Mouse (Mus musculus) bone marrow macrophage, adult 2 months (primary cell): ENCODE measurements around the gene Dok3.

Experiments
- CTCF ChIP-seq: IDR thresholded peaks from 2 replicates; pipeline ENCODE4 v1.5.1; 2012; ENCODE audit warnings: low read depth, mild to moderate bottlenecking, low read length, moderate library complexity
- POLR2A ChIP-seq: IDR thresholded peaks from 2 replicates; pipeline ENCODE4 v1.6.1; 2012; ENCODE audit warnings: mild to moderate bottlenecking, low read depth, low read length, borderline replicate concordance

DNA sequence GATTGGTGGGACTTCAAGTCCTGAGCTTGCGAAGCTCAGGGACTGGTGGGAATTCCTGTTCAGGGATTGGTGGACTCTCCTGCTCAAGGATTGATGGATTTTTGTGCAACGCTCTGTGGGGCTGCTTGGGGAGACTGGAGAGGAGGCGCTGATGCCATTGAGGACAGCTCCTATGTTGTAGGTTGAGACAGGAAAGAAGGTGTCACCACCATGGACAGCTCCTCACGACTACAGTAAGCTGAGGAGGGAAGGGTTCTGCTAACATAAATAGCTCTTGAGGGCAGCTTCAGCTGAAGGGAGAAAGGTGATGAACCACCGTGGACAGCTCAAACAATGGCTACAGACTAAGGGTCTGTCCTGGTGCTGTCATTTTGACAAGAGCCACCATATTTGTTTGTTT is 46.8 kb upstream of the Dok3 start:
- TF ChIP-seq CTCF (no peak), POLR2A (no peak)
